Mouse (Mus musculus): ENCODE results near the gene Pamr1.

GRCm38 (mm10) chr2:102533437-102533836, 16.4 kb upstream of the Pamr1 start:
- no peak for TF ChIP-seq TAL1 (IDR thresholded peaks at IDR 0.05; ENCODE audit: low read length)
- no peak for TF ChIP-seq GATA1 (IDR thresholded peaks at IDR 0.05; ENCODE audit: low read length)
